17 mouse cellular contexts compared by ENCODE assay signal in the genomic region with DNA sequence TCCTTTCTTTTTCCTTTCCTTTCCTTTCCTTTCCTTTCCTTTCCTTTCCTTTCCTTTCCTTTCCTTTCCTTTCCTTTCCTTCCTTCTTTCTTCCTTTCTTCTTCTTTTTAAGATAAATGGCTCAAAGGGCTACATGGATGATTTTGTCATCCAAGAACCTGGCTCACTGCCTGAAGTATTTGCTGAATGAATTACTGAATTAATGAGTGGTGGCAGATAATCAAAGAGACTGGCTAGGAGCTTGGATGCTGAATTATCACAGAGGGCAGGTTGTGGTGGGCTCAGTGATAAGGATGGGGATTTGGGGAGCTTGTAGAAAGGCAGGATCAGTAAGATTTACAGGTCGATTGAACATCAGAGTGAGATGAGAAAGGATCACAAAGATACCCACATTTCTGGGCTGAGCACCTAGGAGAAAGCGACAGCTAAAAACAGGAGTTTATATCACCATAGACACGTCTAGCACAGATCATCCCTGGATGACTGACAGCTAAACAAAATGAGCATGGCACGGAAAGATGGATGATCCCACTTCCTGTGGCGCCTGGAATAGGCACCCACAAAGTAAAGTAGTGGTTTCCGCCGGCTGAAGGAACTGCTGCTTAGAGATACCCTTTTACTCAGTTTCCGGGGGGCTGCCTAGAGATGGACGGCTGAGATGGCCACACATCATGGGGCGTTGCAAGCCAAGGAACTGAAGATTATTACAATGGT. TPM values are rescaled to one million over a fixed set of nuclear protein-coding genes. Genes with fewer than 3 reads are reported as not detected.
DNase-seq lines count a peak whose midpoint lies in the region; ATAC-seq and TF ChIP-seq lines count a peak whose summit lies in the region.
"Had no signal": no experiment of that assay in that cellular context is flagged by ENCODE, and none has a peak within 500 bp of the region (broad histone marks: within the 10 kb centered on the region; RNA-seq: fewer than 3 reads in every experiment).

No protein-coding gene starts in this region.

- H3K4me3 ChIP-seq in forebrain, embryonic 13.5 days, result no peak overlapping the region
- H3K4me3 ChIP-seq in forebrain, postnatal 0 days (ENCODE audit: low read depth, low read length), result no peak overlapping the region
- no peak overlapping the region for H3K4me3 ChIP-seq in thymus, adult 2 months (ENCODE audit: control insufficient read depth, insufficient read depth, low read length)
- H3K4me3 ChIP-seq in hindbrain, embryonic 16.5 days (ENCODE audit: low read length), result no peak overlapping the region
- H3K4me3 ChIP-seq: heart, adult 2 months; layer of hippocampus, adult 2 months; limb, embryonic 13.5 days; liver, embryonic 15.5 days had no signal

- no peak overlapping the region for H3K9ac ChIP-seq in forebrain, embryonic 13.5 days
- H3K9ac ChIP-seq in forebrain, postnatal 0 days, result no peak overlapping the region
- no peak overlapping the region for H3K9ac ChIP-seq in hindbrain, embryonic 16.5 days (ENCODE audit: low read depth, low read length)
- H3K9ac ChIP-seq: limb, embryonic 13.5 days; liver, embryonic 15.5 days had no signal

- H3K4me1 ChIP-seq in forebrain, embryonic 13.5 days, result peaks cover 35% of the 10 kb centered on the region
- 0 out of 2 replicates have a peak, but pooled peaks cover 6% of the 10 kb centered on the region for H3K4me1 ChIP-seq in forebrain, postnatal 0 days (ENCODE audit: insufficient read depth)
- H3K4me1 ChIP-seq in thymus, adult 2 months (replicated peaks; ENCODE audit: control insufficient read depth, insufficient read depth, low read length), result peaks cover 6% of the 10 kb centered on the region
- H3K4me1 ChIP-seq in hindbrain, embryonic 16.5 days (ENCODE audit: control insufficient read depth, insufficient read depth, low read depth, low read length), result peaks cover 14% of the 10 kb centered on the region
- H3K4me1 ChIP-seq: liver, embryonic 15.5 days had no signal

- no peak for ATAC-seq in forebrain, embryonic 13.5 days
- ATAC-seq in forebrain, postnatal 0 days, result no peak
- ATAC-seq in hindbrain, embryonic 16.5 days, result peak; percentile 22; the same call in 1 of the 2 replicates

- H3K27me3 ChIP-seq in forebrain, embryonic 13.5 days, result no peaks in the 10 kb centered on the region
- H3K27me3 ChIP-seq in forebrain, postnatal 0 days (ENCODE audit: insufficient read depth, low read length), result no peaks in the 10 kb centered on the region
- H3K27me3 ChIP-seq in thymus, adult 2 months (ENCODE audit: control insufficient read depth, insufficient read depth, low read length), result no peaks in the 10 kb centered on the region
- no peaks in the 10 kb centered on the region for H3K27me3 ChIP-seq in hindbrain, embryonic 16.5 days (replicated peaks; ENCODE audit: control insufficient read depth, insufficient read depth, low read length)
- H3K27me3 ChIP-seq: limb, embryonic 13.5 days; liver, embryonic 15.5 days had no signal

- H3K36me3 ChIP-seq in forebrain, embryonic 13.5 days (ENCODE audit: poor library complexity, severe bottlenecking), result 0 out of 2 replicates have a peak, but pooled peaks cover 3% of the 10 kb centered on the region
- no peaks in the 10 kb centered on the region for H3K36me3 ChIP-seq in forebrain, postnatal 0 days (ENCODE audit: insufficient read depth)
- no peaks in the 10 kb centered on the region for H3K36me3 ChIP-seq in thymus, adult 2 months (ENCODE audit: control insufficient read depth, insufficient read depth, low read length)
- H3K36me3 ChIP-seq in hindbrain, embryonic 16.5 days (ENCODE audit: control insufficient read depth, insufficient read depth, low read length), result no peaks in the 10 kb centered on the region
- H3K36me3 ChIP-seq: liver, embryonic 15.5 days had no signal

- 71% methylated on average over 10 of the region's 10 CpGs for WGBS in forebrain, embryonic 13.5 days
- WGBS in forebrain, postnatal 0 days, result 76% methylated on average over 10 of the region's 10 CpGs
- WGBS in thymus, adult 2 months, result 6% methylated on average over 10 of the region's 10 CpGs
- WGBS in hindbrain, embryonic 16.5 days, result 69% methylated on average over 10 of the region's 10 CpGs

- no peak for TF ChIP-seq POLR2A in thymus, adult 2 months (IDR thresholded peaks at IDR 0.05; ENCODE audit: control insufficient read depth, extremely low read depth, insufficient read depth, low read length, poor library complexity)

- H3K4me2 ChIP-seq in forebrain, embryonic 13.5 days, result no peak overlapping the region
- no peak overlapping the region for H3K4me2 ChIP-seq in forebrain, postnatal 0 days (ENCODE audit: low read depth)
- H3K4me2 ChIP-seq in hindbrain, embryonic 16.5 days (ENCODE audit: low read length), result no peak overlapping the region
- H3K4me2 ChIP-seq: limb, embryonic 13.5 days; liver, embryonic 15.5 days had no signal

- H3K9me3 ChIP-seq in forebrain, embryonic 13.5 days (replicated peaks), result no peaks in the 10 kb centered on the region
- H3K9me3 ChIP-seq in forebrain, postnatal 0 days (ENCODE audit: low read length), result no peaks in the 10 kb centered on the region
- H3K9me3 ChIP-seq in hindbrain, embryonic 16.5 days (ENCODE audit: control insufficient read depth, low read length), result no peaks in the 10 kb centered on the region
- H3K9me3 ChIP-seq: limb, embryonic 13.5 days; liver, embryonic 15.5 days had no signal

- peak overlapping the region; percentile 75; the same call in 1 of the 2 replicates for H3K27ac ChIP-seq in forebrain, embryonic 13.5 days
- no peak overlapping the region for H3K27ac ChIP-seq in forebrain, postnatal 0 days (ENCODE audit: low read depth, low read length)
- no peak overlapping the region for H3K27ac ChIP-seq in thymus, adult 2 months (ENCODE audit: control insufficient read depth, insufficient read depth, low read length)
- no peak overlapping the region for H3K27ac ChIP-seq in hindbrain, embryonic 16.5 days (ENCODE audit: low read depth, low read length)
- H3K27ac ChIP-seq: heart, adult 2 months; layer of hippocampus, adult 2 months; limb, embryonic 13.5 days; liver, embryonic 15.5 days had no signal

- DNase-seq in forebrain, postnatal 0 days, result no peak
- peak; percentile 18 for DNase-seq in thymus, postnatal 0 days (ENCODE audit: low spot score)
- DNase-seq in thymus, adult 2 months, result no peak
- DNase-seq in lung, postnatal 14 days, result no peak
- DNase-seq in cerebellum, postnatal 25 days, result no peak
- DNase-seq in spleen, postnatal 36 days (ENCODE audit: low spot score in 2 of 2), result no peak
- DNase-seq: adrenal gland, adult 8-10 months; heart, adult 2 months; right cerebral cortex, adult 18-20 months had no signal

- no peak for TF ChIP-seq CTCF in forebrain, postnatal 0 days (IDR thresholded peaks at IDR 0.05; ENCODE audit: low read depth)
- TF ChIP-seq CTCF in thymus, adult 2 months (IDR thresholded peaks at IDR 0.05; ENCODE audit: borderline replicate concordance, control insufficient read depth, extremely low read depth, insufficient read depth, low read length, poor library complexity), result no peak

RNA-seq across cellular contexts. Expression of a gene that starts 37.9 kb away (rescaled TPM):
- polyA plus RNA-seq in forebrain, embryonic 13.5 days (2015; fragmentation: Nextera tagmentation; extraction: Ambion mirVana), result 7.2 and 19.7 TPM in 2 replicates
- 3.0 and 3.2 TPM in 2 replicates for total RNA-seq in forebrain, postnatal 0 days (2014; rRNA removed)
- 4.4 and 8.0 TPM in 2 replicates for polyA plus RNA-seq in forebrain, postnatal 0 days (2015; fragmentation: Nextera tagmentation; extraction: Ambion mirVana)
- 0.17 and 0.29 TPM in 2 replicates for polyA plus RNA-seq in thymus, postnatal 0 days (2015; fragmentation: Nextera tagmentation; extraction: Ambion mirVana)
- 0.22 TPM in 1 of 2 replicates, not detected in the other for polyA plus RNA-seq in thymus, adult 2 months (2012; rRNA removed)
- polyA plus RNA-seq in hindbrain, embryonic 16.5 days (2015; fragmentation: Nextera tagmentation; extraction: Ambion mirVana), result 27.1 and 32.9 TPM in 2 replicates
- total RNA-seq: ES-E14; gastrocnemius, adult 8-10 months had no signal
- polyA plus RNA-seq: spleen, adult 2 months had no signal
